Mouse (Mus musculus) stomach, embryonic 14.5 days (tissue): ENCODE measurements around the gene Olfr1308. TPM values are rescaled to one million over a fixed set of nuclear protein-coding genes. Genes with fewer than 3 reads are reported as not detected.

ENCODE experiments used
- ATAC-seq: fragments of 200-750 bp; cut with Nextera tagmentation; 2 replicates; pipeline ENCODE4 v1.8.0; 2017; ENCODE audit warnings: low read depth, moderate TSS enrichment; ENCODE audit not compliant: insufficient number of reproducible peaks, insufficient read depth, low FRiP score
- H3K27ac ChIP-seq: fragments of 300-500 bp; sonication (generic); 2 replicates; pipeline ENCODE4 v1.5.1; 2014; ENCODE audit warnings: mild to moderate bottlenecking, low read length, moderate library complexity, mixed read lengths
- H3K27me3 ChIP-seq: fragments of 300-500 bp; sonication (generic); 2 replicates; pipeline ENCODE4 v1.6.1; 2014; ENCODE audit warnings: low read length, control low read depth, mixed read lengths; ENCODE audit not compliant: control insufficient read depth, insufficient read depth
- H3K36me3 ChIP-seq: fragments of 300-500 bp; sonication (generic); 2 replicates; pipeline ENCODE4 v1.6.1; 2014; ENCODE audit warnings: mild to moderate bottlenecking, control low read depth, low read length, moderate library complexity, mixed read lengths; ENCODE audit not compliant: control insufficient read depth, insufficient read depth
- H3K4me1 ChIP-seq: fragments of 300-500 bp; sonication (generic); 2 replicates; pipeline ENCODE4 v1.6.1; 2014; ENCODE audit warnings: low read length, control low read depth, mixed read lengths; ENCODE audit not compliant: control insufficient read depth, insufficient read depth
- H3K4me2 ChIP-seq: fragments of 300-500 bp; sonication (generic); replicated peaks from 2 replicates; pipeline ENCODE4 v1.6.1; 2014; ENCODE audit warnings: low read depth, low read length, control low read depth
- H3K4me3 ChIP-seq: fragments of 300-500 bp; sonication (generic); 2 replicates; pipeline ENCODE4 v1.5.1; 2014; ENCODE audit warnings: low read depth, low read length, control low read depth
- H3K9ac ChIP-seq: fragments of 300-500 bp; sonication (generic); replicated peaks from 2 replicates; pipeline ENCODE4 v1.6.1; 2014; ENCODE audit warnings: low read depth, mild to moderate bottlenecking, control low read depth, low read length, moderate library complexity, mixed read lengths
- H3K9me3 ChIP-seq: fragments of 300-500 bp; sonication (generic); 2 replicates; pipeline ENCODE4 v1.6.1; 2016; ENCODE audit warnings: low read depth, low read length, control low read depth; ENCODE audit not compliant: control insufficient read depth
- WGBS: fragments of 180-500 bp; shearing (Covaris S2); extraction: QIAGEN DNeasy Blood & Tissue Kit; methylation state at CpG from one replicate; pipeline ENCODE4 v1.1.7; 2014; 5-methylcytosine and 5-hydroxymethylcytosine counted together
- polyA plus RNA-seq: library from polyadenylated mRNA; unstranded; fragments of >200 nt; fragmentation: Nextera tagmentation; extraction: Ambion mirVana; gene quantifications from 2 replicates; pipeline ENCODE4 v1.2.1, GENCODE M21; 2014

Olfr1308 gene
- not detected in 2 replicates for polyA plus RNA-seq

DNA sequence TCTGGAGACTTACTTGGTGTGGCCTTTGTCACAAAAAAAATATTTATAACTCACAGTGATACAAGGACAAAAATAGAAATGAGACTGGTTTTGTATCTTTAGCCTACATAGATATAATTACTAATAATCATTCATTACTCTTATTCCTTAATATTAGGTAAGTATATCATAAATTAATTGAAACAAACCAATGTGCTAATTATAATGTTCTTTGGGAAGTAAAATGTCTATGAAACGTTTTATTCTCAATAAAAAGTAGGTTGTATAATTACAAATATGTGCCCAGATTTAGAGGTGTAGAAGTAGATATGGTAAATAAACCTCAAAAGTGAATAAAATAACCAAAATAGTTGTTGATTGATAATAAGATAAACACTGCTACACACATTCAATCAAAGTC, at the start of gene Olfr1308:
Olfr1308 (minus strand) TSS at position 101 of the 400 bp plus-strand sequence.
- H3K27ac ChIP-seq: no peak within 1 kb of the TSS
- no peak within 1 kb of the TSS for H3K4me2 ChIP-seq
- no peaks in the 10 kb centered on the region for H3K9me3 ChIP-seq
- no peaks in the 10 kb centered on the region for H3K27me3 ChIP-seq
- H3K4me3 ChIP-seq: no peak within 1 kb of the TSS
- H3K9ac ChIP-seq: no peak within 1 kb of the TSS
- 56% methylated on average over 1 of the region's 1 CpGs for WGBS
- no peak for ATAC-seq
- no peaks in the 10 kb centered on the region for H3K4me1 ChIP-seq
- H3K36me3 ChIP-seq: no peaks in the 10 kb centered on the region

- H3K27me3 ChIP-seq: no peaks in the 10 kb centered on the region
- ATAC-seq: no peak
- H3K4me2 ChIP-seq: no peak within 1 kb of the TSS
- H3K36me3 ChIP-seq: no peaks in the 10 kb centered on the region
- no peaks in the 10 kb centered on the region for H3K9me3 ChIP-seq
- H3K4me1 ChIP-seq: no peaks in the 10 kb centered on the region
- no peak within 1 kb of the TSS for H3K27ac ChIP-seq
- H3K4me3 ChIP-seq: no peak within 1 kb of the TSS
- H3K9ac ChIP-seq: no peak within 1 kb of the TSS
Measured at GRCm38 (mm10) chr2:112012608-112013007, 47.9 kb upstream of the Olfr1308 start, which contains the start of gene Olfr1310. TSS of gene Olfr1310 (minus strand) at chr2:112012708.

- Histone ChIP-seq H3K27ac (no peak within 1 kb of the TSS), H3K27me3 (no peaks in the 10 kb centered on the region), H3K4me3 (no peak within 1 kb of the TSS), H3K9ac (no peak within 1 kb of the TSS), H3K4me2 (no peak within 1 kb of the TSS), H3K36me3 (no peaks in the 10 kb centered on the region), H3K9me3 (no peaks in the 10 kb centered on the region), H3K4me1 (no peaks in the 10 kb centered on the region)
- 73% methylated on average over 1 of the region's 1 CpGs for WGBS
- ATAC-seq: no peak
Measured at GRCm38 (mm10) chr2:111990181-111990580, 25.4 kb upstream of the Olfr1308 start, which contains the start of gene Olfr1309. TSS of gene Olfr1309 (minus strand) at chr2:111990281.

- no peak within 1 kb of the TSS for H3K27ac ChIP-seq
- WGBS: 86% methylated on average over 1 of the region's 1 CpGs
- no peak within 1 kb of the TSS for H3K4me3 ChIP-seq
- H3K36me3 ChIP-seq: no peaks in the 10 kb centered on the region
- no peak within 1 kb of the TSS for H3K4me2 ChIP-seq
- no peaks in the 10 kb centered on the region for H3K4me1 ChIP-seq
- no peak within 1 kb of the TSS for H3K9ac ChIP-seq
- no peaks in the 10 kb centered on the region for H3K27me3 ChIP-seq
- ATAC-seq: no peak
- no peaks in the 10 kb centered on the region for H3K9me3 ChIP-seq
Measured at GRCm38 (mm10) chr2:111949340-111949739, 15.4 kb downstream of the Olfr1308 start, which contains the start of gene Olfr1307. TSS of gene Olfr1307 (minus strand) at chr2:111949440.

DNA sequence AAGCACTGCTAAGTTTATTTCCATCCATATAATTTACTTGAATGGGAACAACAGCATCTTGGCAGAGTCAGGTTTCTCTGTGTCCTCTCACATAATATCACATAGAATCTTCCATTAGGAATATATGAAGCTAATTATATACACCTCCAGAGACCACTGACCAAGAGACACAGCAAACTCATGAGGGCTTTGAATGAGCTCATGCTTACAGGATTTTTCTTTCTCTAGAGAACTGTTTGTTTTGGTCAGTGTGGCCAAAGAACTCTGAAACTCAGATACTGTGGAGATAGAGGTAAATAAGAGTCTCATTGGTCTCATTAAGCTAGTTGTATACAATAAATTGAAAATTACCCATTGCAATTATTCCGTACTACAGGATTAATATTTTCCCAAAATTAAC, 48.6 kb downstream of the Olfr1308 start, which contains the start of gene Olfr1306:
Olfr1306 (minus strand) TSS at position 101 of the 400 bp plus-strand sequence.
- Histone ChIP-seq H3K9ac (no peak within 1 kb of the TSS), H3K27ac (no peak within 1 kb of the TSS), H3K27me3 (no peaks in the 10 kb centered on the region), H3K4me2 (no peak within 1 kb of the TSS), H3K4me1 (no peaks in the 10 kb centered on the region), H3K36me3 (no peaks in the 10 kb centered on the region), H3K9me3 (no peaks in the 10 kb centered on the region), H3K4me3 (no peak within 1 kb of the TSS)
- ATAC-seq: no peak
- 76% methylated on average over 1 of the region's 1 CpGs for WGBS

Other genes starting within 250 kb of the Olfr1308 start
- not detected in 2 replicates for gene Olfr1301, start 213.9 kb downstream of the Olfr1308 start, polyA plus RNA-seq
- not detected in 2 replicates for gene Olfr1302, start 187.5 kb downstream of the Olfr1308 start, polyA plus RNA-seq
- gene Olfr1303, start 144.6 kb downstream of the Olfr1308 start, polyA plus RNA-seq: not detected in 2 replicates
- gene Olfr1305, start 87.8 kb downstream of the Olfr1308 start, polyA plus RNA-seq: not detected in 2 replicates
- not detected in 2 replicates for gene Olfr1306, start 48.7 kb downstream of the Olfr1308 start, polyA plus RNA-seq
- not detected in 2 replicates for gene Olfr1307, start 15.5 kb downstream of the Olfr1308 start, polyA plus RNA-seq
- not detected in 2 replicates for gene Olfr1309, start 25.3 kb upstream of the Olfr1308 start, polyA plus RNA-seq
- not detected in 2 replicates for gene Olfr1310, start 47.8 kb upstream of the Olfr1308 start, polyA plus RNA-seq
- not detected in 2 replicates for gene Olfr1311, start 59.5 kb upstream of the Olfr1308 start, polyA plus RNA-seq
- not detected in 2 replicates for gene Olfr1312, start 85.3 kb upstream of the Olfr1308 start, polyA plus RNA-seq
- not detected in 2 replicates for gene Olfr1313, start 112.9 kb upstream of the Olfr1308 start, polyA plus RNA-seq
- gene Olfr1314, start 131.8 kb upstream of the Olfr1308 start, polyA plus RNA-seq: not detected in 2 replicates
- not detected in 2 replicates for gene Olfr1315-ps1, start 150.5 kb upstream of the Olfr1308 start, polyA plus RNA-seq
- gene Olfr1316, start 170.0 kb upstream of the Olfr1308 start, polyA plus RNA-seq: not detected in 2 replicates
- gene Olfr1317, start 175.4 kb upstream of the Olfr1308 start, polyA plus RNA-seq: not detected in 2 replicates
- not detected in 2 replicates for gene Olfr1318, start 189.3 kb upstream of the Olfr1308 start, polyA plus RNA-seq